Mouse (Mus musculus) right cerebral cortex, adult 2 months (tissue): ENCODE measurements around the gene Ly6g6f.
"Not testable (repeated sequence)": the region's sequence is repeated elsewhere in the genome, so short reads cannot be mapped to it uniquely, and the experiment has no call there.

ENCODE experiments used
- DNase-seq, 2 experiments: peaks; one replicate each; pipeline ENCODE4 v3.0.0; 2021 to 2022; ENCODE audit warnings: low spot score in 2 of 2

The Ly6g6f gene

GRCm38 (mm10) chr17:35052271-35052798, 33.1 kb downstream of the Ly6g6f start:
- DNase-seq: no peak

GRCm38 (mm10) chr17:35051156-35052086, 34.0 kb downstream of the Ly6g6f start:
- no peak for DNase-seq

- DNase-seq: no peak
Observed at GRCm38 (mm10) chr17:35050126-35050750, 35.2 kb downstream of the Ly6g6f start.

GRCm38 (mm10) chr17:35049561-35050016, 35.8 kb downstream of the Ly6g6f start, which contains the start of gene Clic1:
Clic1 (plus strand) TSS chr17:35049966.
- DNase-seq: no peak

- no peak for DNase-seq
Observed at GRCm38 (mm10) chr17:35048932-35049440, 36.4 kb downstream of the Ly6g6f start.

GRCm38 (mm10) chr17:35048149-35048931, 37.1 kb downstream of the Ly6g6f start:
- no peak for DNase-seq

- DNase-seq: no peak
Observed at GRCm38 (mm10) chr17:35047688-35048087, 37.7 kb downstream of the Ly6g6f start.

GRCm38 (mm10) chr17:35046681-35047455, 38.5 kb downstream of the Ly6g6f start, which contains the start of gene Msh5:
Msh5 (minus strand) TSS chr17:35046745.
- peak; percentile 91 to 92 for DNase-seq

- DNase-seq: no peak
Observed at GRCm38 (mm10) chr17:35045807-35046680, 39.4 kb downstream of the Ly6g6f start.

GRCm38 (mm10) chr17:35044904-35045806, 40.3 kb downstream of the Ly6g6f start:
- no peak for DNase-seq

GRCm38 (mm10) chr17:35043794-35044193, 41.6 kb downstream of the Ly6g6f start:
- DNase-seq: no peak

- DNase-seq: peak; percentile 54 to 56
Observed at GRCm38 (mm10) chr17:35039121-35039873, 46.1 kb downstream of the Ly6g6f start.

- no peak for DNase-seq
Observed at GRCm38 (mm10) chr17:35034896-35035295, 50.5 kb downstream of the Ly6g6f start.

- DNase-seq: not testable (repeated sequence)
Observed at GRCm38 (mm10) chr17:35033703-35034102, 51.7 kb downstream of the Ly6g6f start.

GRCm38 (mm10) chr17:35032323-35032870, 53.0 kb downstream of the Ly6g6f start:
- DNase-seq: no peak

GRCm38 (mm10) chr17:35031880-35032279, 53.5 kb downstream of the Ly6g6f start:
- no peak for DNase-seq

- DNase-seq: no peak
Observed at GRCm38 (mm10) chr17:35031272-35031671, 54.1 kb downstream of the Ly6g6f start.
